In the genomic region with DNA sequence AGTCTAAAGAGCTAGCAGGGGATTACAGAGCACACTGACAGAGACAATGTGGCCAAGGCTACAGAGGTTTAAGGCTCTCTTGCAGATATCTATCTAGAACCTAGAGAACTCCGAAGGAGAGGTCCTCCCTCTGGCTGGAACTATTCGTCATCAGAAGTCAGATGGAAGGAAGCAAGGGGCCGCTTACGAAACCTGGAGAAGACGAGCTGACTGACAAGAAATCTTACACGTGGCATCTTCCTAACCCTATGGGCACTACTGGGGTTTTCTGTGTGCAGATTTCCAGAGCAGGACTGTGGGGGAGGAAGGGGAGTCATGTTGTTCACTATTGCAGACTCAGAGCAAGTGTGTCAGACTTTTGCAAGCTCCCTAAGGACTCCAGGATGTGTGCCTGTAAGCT, we compare ENCODE assay signal across 39 mouse cellular contexts. TPM values are rescaled to one million over a fixed set of nuclear protein-coding genes. Genes with fewer than 3 reads are reported as not detected.
A peak's percentile ranks its signal among the peaks of the same experiment; 100 is the strongest.
DNase-seq lines count a peak whose midpoint lies in the region; ATAC-seq and TF ChIP-seq lines count a peak whose summit lies in the region.
"Had no signal": no experiment of that assay in that cellular context is flagged by ENCODE, and none has a peak within 500 bp of the region (broad histone marks: within the 10 kb centered on the region; RNA-seq: fewer than 3 reads in every experiment).

No protein-coding gene starts in this region.

- dilution Hi-C loops in CH12.LX (cut with MboI; ENCODE audit: extremely low pct_ligation_motif_present, extremely low pct_unique_long_range_greater_than_20kb, low sequenced_read_pairs) = no loop called here

- WGBS in lung, adult 2 months = 57% methylated on average over 6 of the region's 6 CpGs
- WGBS in small intestine, adult 2 months = 61% methylated on average over 6 of the region's 6 CpGs

- TF ChIP-seq CTCF in lung, adult 2 months (IDR thresholded peaks at IDR 0.05; ENCODE audit: insufficient read depth, low read length) = no peak
- no peak for TF ChIP-seq CTCF in CH12.LX (conservative IDR thresholded peaks at IDR 0.05 in 1 of 2, IDR thresholded peaks at IDR 0.05 in 1 of 2; ENCODE audit: low read depth in 2 of 2, low read length in 2 of 2)
- TF ChIP-seq CTCF in small intestine, adult 2 months (IDR thresholded peaks at IDR 0.05; ENCODE audit: extremely low read depth, insufficient read length, insufficient replicate concordance, low read depth, low read length) = no peak

- no peaks in the 10 kb centered on the region for H3K79me2 ChIP-seq in CH12.LX (replicated peaks; ENCODE audit: control insufficient read depth, extremely low read depth, insufficient read depth, poor library complexity, severe bottlenecking)

- H3K9ac ChIP-seq in CH12.LX (ENCODE audit: insufficient read depth, low read depth) = no peak overlapping the region
- H3K9ac ChIP-seq: embryonic facial prominence, embryonic 13.5 days; forebrain, embryonic 15.5 days; hindbrain, embryonic 12.5 days; intestine, embryonic 15.5 days; liver, embryonic 15.5 days; midbrain, embryonic 12.5 days; neural tube, embryonic 15.5 days had no signal

- TF ChIP-seq EP300 in CH12.LX (IDR thresholded peaks at IDR 0.05; ENCODE audit: low read length) = peak; percentile 64

- peak; percentile 61 for ATAC-seq in granulocyte monocyte progenitor cell, adult 5-6 weeks (replicated peaks; ENCODE audit: poor library complexity, severe bottlenecking)
- ATAC-seq in activated CD4-positive, CD25-positive, alpha-beta regulatory T cell, adult 4 months = no peak
- ATAC-seq: forebrain, embryonic 15.5 days; hindbrain, postnatal 0 days; intestine, embryonic 15.5 days had no signal

- no peak overlapping the region for H3K4me3 ChIP-seq in lung, adult 2 months (replicated peaks; ENCODE audit: extremely low read depth, low read depth, low read length)
- H3K4me3 ChIP-seq in CH12.LX (replicated peaks in 1 of 3; ENCODE audit: low read depth in 2 of 3, low read length in 2 of 3, poor library complexity in 1 of 3) = no peak overlapping the region
- H3K4me3 ChIP-seq in small intestine, adult 2 months (ENCODE audit: low read depth, low read length) = no peak overlapping the region
- H3K4me3 ChIP-seq: embryonic facial prominence, embryonic 13.5 days; forebrain, embryonic 10.5 days; forebrain, embryonic 15.5 days; hindbrain, embryonic 12.5 days; intestine, embryonic 15.5 days; liver, embryonic 15.5 days; midbrain, embryonic 12.5 days; neural tube, embryonic 15.5 days had no signal

- no peaks in the 10 kb centered on the region for H3K4me1 ChIP-seq in lung, adult 2 months (ENCODE audit: control insufficient read depth, insufficient read depth, low read length)
- H3K4me1 ChIP-seq in CH12.LX (ENCODE audit: control insufficient read depth in 1 of 2, insufficient read depth in 2 of 2) = peaks cover 14 to 32% of the 10 kb centered on the region in 2 experiments
- H3K4me1 ChIP-seq in small intestine, adult 2 months (ENCODE audit: control insufficient read depth, insufficient read depth, insufficient read length, low read length) = no peaks in the 10 kb centered on the region; the same call in 1 of the 2 replicates
- H3K4me1 ChIP-seq: embryonic facial prominence, embryonic 13.5 days; forebrain, embryonic 15.5 days; hindbrain, embryonic 12.5 days; intestine, embryonic 15.5 days; liver, embryonic 15.5 days; midbrain, embryonic 12.5 days; neural tube, embryonic 15.5 days had no signal

- TF ChIP-seq POLR2A in lung, adult 2 months (IDR thresholded peaks at IDR 0.05; ENCODE audit: borderline replicate concordance, extremely low read depth, low read depth, low read length) = no peak
- TF ChIP-seq POLR2A in CH12.LX (IDR thresholded peaks at IDR 0.05; ENCODE audit: low read depth, low read length) = no peak
- no peak for TF ChIP-seq POLR2A in small intestine, adult 2 months (IDR thresholded peaks at IDR 0.05; ENCODE audit: low read depth, low read length)

- TF ChIP-seq RAD21 in CH12.LX (IDR thresholded peaks at IDR 0.05; ENCODE audit: low read depth, low read length) = no peak

- peaks cover 10% of the 10 kb centered on the region for H3K9me3 ChIP-seq in CH12.LX (replicated peaks; ENCODE audit: low read length)
- H3K9me3 ChIP-seq: embryonic facial prominence, embryonic 13.5 days; forebrain, embryonic 10.5 days; forebrain, embryonic 15.5 days; hindbrain, embryonic 12.5 days; intestine, embryonic 15.5 days; liver, embryonic 15.5 days; midbrain, embryonic 12.5 days; neural tube, embryonic 15.5 days had no signal

- in situ Hi-C loops in CH12.LX (cut with MboI; ENCODE audit: low pct_ligation_motif_present, low pct_unique_long_range_greater_than_20kb, low sequenced_read_pairs) = loop anchor here (5.0 kb wide), 1 partner anchor 55 kb away; no protein-coding TSS in a partner anchor

- H3K27me3 ChIP-seq in CH12.LX (replicated peaks) = no peaks in the 10 kb centered on the region
- no peaks in the 10 kb centered on the region for H3K27me3 ChIP-seq in small intestine, adult 2 months (ENCODE audit: control insufficient read depth, insufficient read depth, low read length)
- H3K27me3 ChIP-seq: embryonic facial prominence, embryonic 13.5 days; forebrain, embryonic 15.5 days; hindbrain, embryonic 12.5 days; intestine, embryonic 15.5 days; liver, embryonic 15.5 days; midbrain, embryonic 12.5 days; neural tube, embryonic 15.5 days had no signal

- peak; percentile 23 for DNase-seq in lung, postnatal 25 days (ENCODE audit: low spot score)
- DNase-seq in lung, adult 2 months = no peak
- DNase-seq in CH12.LX (ENCODE audit: extremely low read depth) = peak; percentile 44
- no peak for DNase-seq in ovary, postnatal 10 days (ENCODE audit: low spot score)
- DNase-seq: adrenal gland, postnatal 10 days; cerebellum, adult 11-12 months; cerebellum, adult 9-11 months; gastrocnemius, postnatal 25 days; heart, adult 18-20 months; heart, postnatal 36 days; kidney, adult 2 months; layer of hippocampus, adult 9-11 months; liver; right cerebral cortex, adult 18-20 months; thymus, postnatal 14 days had no signal

- no peaks in the 10 kb centered on the region for H3K36me3 ChIP-seq in CH12.LX (replicated peaks in 1 of 2; ENCODE audit: control insufficient read depth in 1 of 2, insufficient read depth in 1 of 2, low read length in 1 of 2)
- no peaks in the 10 kb centered on the region for H3K36me3 ChIP-seq in small intestine, adult 2 months (ENCODE audit: control insufficient read depth, insufficient read depth, low read length)
- H3K36me3 ChIP-seq: embryonic facial prominence, embryonic 13.5 days; forebrain, embryonic 10.5 days; forebrain, embryonic 15.5 days; hindbrain, embryonic 12.5 days; intestine, embryonic 15.5 days; liver, embryonic 15.5 days; midbrain, embryonic 12.5 days; neural tube, embryonic 15.5 days had no signal

- no peak overlapping the region for H3K4me2 ChIP-seq in CH12.LX (ENCODE audit: insufficient read depth, low read depth, poor library complexity, severe bottlenecking)
- H3K4me2 ChIP-seq: embryonic facial prominence, embryonic 13.5 days; forebrain, embryonic 15.5 days; heart, embryonic 11.5 days; hindbrain, embryonic 12.5 days; intestine, embryonic 15.5 days; liver, embryonic 15.5 days; midbrain, embryonic 12.5 days; neural tube, embryonic 15.5 days had no signal

- H3K27ac ChIP-seq in CH12.LX (ENCODE audit: insufficient read depth, low read depth) = peak overlapping the region; percentile 15
- peak overlapping the region; percentile 2; the same call in 1 of the 2 replicates for H3K27ac ChIP-seq in small intestine, adult 2 months (ENCODE audit: insufficient read depth, low read depth, low read length)
- H3K27ac ChIP-seq: embryonic facial prominence, embryonic 13.5 days; forebrain, embryonic 10.5 days; forebrain, embryonic 15.5 days; hindbrain, embryonic 12.5 days; hindbrain, postnatal 0 days; intestine, embryonic 15.5 days; liver, embryonic 15.5 days; midbrain, embryonic 12.5 days; neural tube, embryonic 15.5 days had no signal

RNA-seq across cellular contexts. Expression of gene Slc36a3, which starts 4.1 kb away (rescaled TPM):
- 0.18 and 0.22 TPM in 2 replicates for polyA plus RNA-seq in lung, adult 2 months (2012; rRNA removed)
- 0.34 and 0.72 TPM in 2 replicates for total RNA-seq in CH12.LX (2012; rRNA removed)
- 0.34 and 0.72 TPM in 2 replicates for total RNA-seq in CH12.LX (2014; rRNA removed)
- polyA plus RNA-seq in CH12.LX (2012; ENCODE audit: insufficient read length, low read depth) = 1.2 and 1.5 TPM in 2 replicates
- not detected in 2 replicates for total RNA-seq in granulocyte monocyte progenitor cell, adult 5-6 weeks (2014; fragmentation: Nextera tagmentation)
- total RNA-seq in granulocyte monocyte progenitor cell, adult 5-6 weeks (2017) = not detected in 2 replicates
- polyA plus RNA-seq in small intestine, adult 2 months (2012; rRNA removed) = 0.18 and 0.23 TPM in 2 replicates
- 1 to 10 TPM in 1 of 2 experiments, under 1 TPM in 1; 0.36 to 1.2 TPM for polyA plus RNA-seq in activated CD4-positive, CD25-positive, alpha-beta regulatory T cell, adult 4 months (2017; shearing (Covaris generic))
- total RNA-seq: adrenal gland, postnatal 10 days; ES-E14; gastrocnemius, adult 18-20 months; gastrocnemius, postnatal 25 days; heart, adult 18-20 months; heart, postnatal 36 days; hindbrain, postnatal 0 days; left cerebral cortex, adult 18-20 months; left cerebral cortex, postnatal 14 days had no signal
- polyA plus RNA-seq: embryonic facial prominence, embryonic 13.5 days; forebrain, embryonic 10.5 days; forebrain, embryonic 15.5 days; frontal cortex, adult 2 months; heart, embryonic 11.5 days; heart, embryonic 16.5 days; hindbrain, embryonic 12.5 days; hindbrain, postnatal 0 days; intestine, embryonic 15.5 days; kidney, embryonic 16.5 days; limb, embryonic 11.5 days; liver, embryonic 15.5 days; lung, embryonic 16.5 days; midbrain, embryonic 12.5 days; neural tube, embryonic 15.5 days; stomach, embryonic 14.5 days had no signal

RNA-seq across cellular contexts. Expression of gene Slc36a2, which starts 37.5 kb away (rescaled TPM):
- polyA plus RNA-seq in lung, adult 2 months (2012; rRNA removed) = 75.9 and 90.6 TPM in 2 replicates
- total RNA-seq in CH12.LX (2012; rRNA removed) (0.04 and 0.08 TPM in 2 replicates), CH12.LX (2014; rRNA removed) (not detected in 2 replicates)
- polyA plus RNA-seq in CH12.LX (2012; ENCODE audit: insufficient read length, low read depth) = 0.17 and 0.18 TPM in 2 replicates
- total RNA-seq in granulocyte monocyte progenitor cell, adult 5-6 weeks (2014; fragmentation: Nextera tagmentation) = 6.5 and 7.6 TPM in 2 replicates
- 1.9 and 2.8 TPM in 2 replicates for total RNA-seq in granulocyte monocyte progenitor cell, adult 5-6 weeks (2017)
- polyA plus RNA-seq in small intestine, adult 2 months (2012; rRNA removed) = 0.90 and 1.6 TPM in 2 replicates
- under 1 TPM in 1 of 2 experiments, not detected in 1; 0.37 TPM for polyA plus RNA-seq in activated CD4-positive, CD25-positive, alpha-beta regulatory T cell, adult 4 months (2017; shearing (Covaris generic))
- polyA plus RNA-seq: CD4-positive, CD25-positive, alpha-beta regulatory T cell, adult 4 months; forebrain, embryonic 15.5 days; midbrain, embryonic 12.5 days had no signal

RNA-seq across cellular contexts. Expression of gene Gm2a, which starts 49.5 kb away (rescaled TPM):
- polyA plus RNA-seq in lung, adult 2 months (2012; rRNA removed) = 50.9 and 70.4 TPM in 2 replicates
- total RNA-seq in CH12.LX (2012; rRNA removed) = 24.1 and 26.5 TPM in 2 replicates
- total RNA-seq in CH12.LX (2014; rRNA removed) = 8.9 and 10.0 TPM in 2 replicates
- 24.1 and 25.6 TPM in 2 replicates for polyA plus RNA-seq in CH12.LX (2012; ENCODE audit: insufficient read length, low read depth)
- total RNA-seq in granulocyte monocyte progenitor cell, adult 5-6 weeks (2014; fragmentation: Nextera tagmentation) = 84.3 and 86.4 TPM in 2 replicates
- total RNA-seq in granulocyte monocyte progenitor cell, adult 5-6 weeks (2017) = 61.3 and 72.4 TPM in 2 replicates
- 16.6 and 24.2 TPM in 2 replicates for polyA plus RNA-seq in small intestine, adult 2 months (2012; rRNA removed)
- polyA plus RNA-seq in activated CD4-positive, CD25-positive, alpha-beta regulatory T cell, adult 4 months (2017; shearing (Covaris generic)) = 100 to 1,000 TPM; 152 to 191 TPM

RNA-seq across cellular contexts. Expression of gene Slc36a1, which starts 56.7 kb away (rescaled TPM):
- polyA plus RNA-seq in lung, adult 2 months (2012; rRNA removed) = 15.6 and 19.4 TPM in 2 replicates
- total RNA-seq in CH12.LX (2012; rRNA removed) (2.5 and 3.6 TPM in 2 replicates), CH12.LX (2014; rRNA removed) (0.51 and 0.65 TPM in 2 replicates)
- polyA plus RNA-seq in CH12.LX (2012; ENCODE audit: insufficient read length, low read depth) = 4.3 and 5.0 TPM in 2 replicates
- total RNA-seq in granulocyte monocyte progenitor cell, adult 5-6 weeks (2014; fragmentation: Nextera tagmentation) = 52.6 and 53.3 TPM in 2 replicates
- 11.4 and 12.9 TPM in 2 replicates for total RNA-seq in granulocyte monocyte progenitor cell, adult 5-6 weeks (2017)
- polyA plus RNA-seq in small intestine, adult 2 months (2012; rRNA removed) = 48.9 and 96.4 TPM in 2 replicates
- polyA plus RNA-seq in activated CD4-positive, CD25-positive, alpha-beta regulatory T cell, adult 4 months (2017; shearing (Covaris generic)) = 1 to 10 TPM; 2.3 to 2.5 TPM

Comparison
In these comparisons a context has a peak if more than half of its experiments do, and no peak if none do; other contexts are left out.
1. DNase-seq: peak in lung, postnatal 25 days (single experiment) and CH12.LX (single experiment); none in lung, adult 2 months (single experiment) and ovary, postnatal 10 days (single experiment).
2. RNA of gene Slc36a2, which starts 37.5 kb away (polyA plus RNA-seq): 75.9 to 90.6 TPM in lung, adult 2 months; 0.90 to 1.6 TPM in small intestine, adult 2 months, 0.37 TPM in activated CD4-positive, CD25-positive, alpha-beta regulatory T cell, adult 4 months and 0.17 to 0.18 TPM in CH12.LX; every median in the first group is over 10 times any median in the second.